Mouse (Mus musculus) myocyte (in vitro differentiated cells): Measurements from ENCODE around the gene Tnr.

Source experiments
- MAX ChIP-seq: IDR thresholded peaks from one replicate; pipeline ENCODE4 v1.6.1; 2011; ENCODE audit warnings: low read depth, mild to moderate bottlenecking, control low read depth
- MYOG ChIP-seq, 3 experiments: IDR thresholded peaks; one replicate each; pipeline ENCODE4 v1.6.1; 2011; ENCODE audit warnings: control low read depth in 2 of 3, low read depth in 2 of 3, mild to moderate bottlenecking in 2 of 3; ENCODE audit not compliant: insufficient read length in 2 of 3, control insufficient read depth in 1 of 3, insufficient read depth in 1 of 3
- TCF12 ChIP-seq: IDR thresholded peaks from one replicate; pipeline ENCODE4 v1.6.1; 2011; ENCODE audit warnings: mild to moderate bottlenecking, control low read depth; ENCODE audit not compliant: poor library complexity, insufficient read depth, severe bottlenecking

DNA sequence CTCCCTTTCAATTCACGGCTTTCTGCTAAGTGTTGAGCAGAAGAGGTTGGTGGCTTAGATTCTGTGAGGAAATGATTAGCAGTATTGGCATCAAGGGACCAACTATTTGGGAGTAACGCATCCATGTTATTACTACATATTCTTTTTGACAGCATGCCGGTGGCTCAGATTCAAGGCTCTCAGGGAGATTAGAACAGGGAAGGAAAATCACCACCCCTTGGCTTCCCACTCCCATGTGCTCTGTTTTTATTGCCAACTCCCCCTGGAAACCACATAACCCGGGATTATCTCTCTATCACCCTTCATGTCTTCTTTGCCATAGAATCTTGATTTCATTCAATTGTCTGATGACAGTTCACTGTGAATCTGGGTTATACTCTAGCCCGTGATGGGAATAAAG lies 276.8 kb downstream of the Tnr start:
- TF ChIP-seq MAX (no peak), TCF12 (no peak), MYOG (IDR thresholded peaks at IDR 0.05; ENCODE audit: control insufficient read depth in 1 of 3, insufficient read depth in 1 of 3, insufficient read length in 2 of 3, low read depth in 2 of 3) (no peak)
